Mouse (Mus musculus) CH12.LX (cell line): ENCODE data around the gene Prickle2.

Source experiments
- CTCF ChIP-seq, 2 experiments: IDR thresholded peaks in 1 of 2; conservative IDR thresholded peaks in 1 of 2; 2 replicates each; pipeline ENCODE4 v1.5.1; 2011 to 2012; ENCODE audit warnings: low read depth in 2 of 2, low read length in 2 of 2, improper control_type of control experiment in 1 of 2, inconsistent platforms in 1 of 2, mild to moderate bottlenecking in 1 of 2, moderate library complexity in 1 of 2
- E2F4 ChIP-seq: IDR thresholded peaks from 2 replicates; pipeline ENCODE4 v1.6.1; 2011; ENCODE audit warnings: low read depth, low read length, improper control_type of control experiment; ENCODE audit not compliant: insufficient replicate concordance
- HCFC1 ChIP-seq: IDR thresholded peaks from 2 replicates; pipeline ENCODE4 v1.6.1; 2012; ENCODE audit warnings: low read depth, mild to moderate bottlenecking, inconsistent platforms, low read length, improper control_type of control experiment
- MEF2A ChIP-seq: IDR thresholded peaks from 2 replicates; pipeline ENCODE4 v1.6.1; 2014; ENCODE audit warnings: low read depth, mild to moderate bottlenecking, inconsistent platforms, low read length, improper control_type of control experiment, borderline replicate concordance
- POLR2A ChIP-seq: IDR thresholded peaks from 2 replicates; pipeline ENCODE4 v1.6.1; 2011; ENCODE audit warnings: low read depth, mild to moderate bottlenecking, improper control_type of control experiment, low read length
- USF1 ChIP-seq: IDR thresholded peaks from 2 replicates; pipeline ENCODE4 v1.6.1; 2014; ENCODE audit warnings: low read depth, mild to moderate bottlenecking, inconsistent platforms, low read length, improper control_type of control experiment
- USF2 ChIP-seq: conservative IDR thresholded peaks from 2 replicates; pipeline ENCODE4 v1.6.1; 2011; ENCODE audit warnings: low read depth, low read length, improper control_type of control experiment

DNA sequence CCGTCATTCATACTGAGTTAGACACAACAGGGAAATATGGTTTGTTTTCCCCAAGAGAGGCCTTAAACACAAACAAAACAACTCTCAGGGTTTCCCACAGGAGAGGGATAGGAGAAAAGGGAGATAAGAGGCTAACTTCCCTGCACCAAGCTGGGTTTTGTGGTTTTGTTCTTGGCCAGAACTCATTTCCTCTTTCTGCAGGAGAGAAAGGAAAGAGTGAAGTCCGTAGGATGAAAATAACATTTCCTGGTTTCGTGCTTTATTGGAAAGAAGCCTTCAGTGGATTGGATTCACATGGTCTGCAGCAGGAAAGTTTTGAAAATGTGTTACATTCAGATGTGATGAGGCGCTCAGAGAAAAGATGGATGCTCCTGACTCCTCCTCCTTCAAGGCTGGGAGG is 237.1 kb downstream of the Prickle2 start:
- no peak for TF ChIP-seq POLR2A
- no peak for TF ChIP-seq HCFC1
- TF ChIP-seq USF1 = no peak
- TF ChIP-seq CTCF (conservative IDR thresholded peaks at IDR 0.05 in 1 of 2, IDR thresholded peaks at IDR 0.05 in 1 of 2; ENCODE audit: low read depth in 2 of 2, low read length in 2 of 2) = no peak
- TF ChIP-seq USF2 = no peak
- TF ChIP-seq MEF2A = no peak
- TF ChIP-seq E2F4 = no peak
